Comparison of ENCODE assay signal across 1 mouse cellular context in the genomic region with DNA sequence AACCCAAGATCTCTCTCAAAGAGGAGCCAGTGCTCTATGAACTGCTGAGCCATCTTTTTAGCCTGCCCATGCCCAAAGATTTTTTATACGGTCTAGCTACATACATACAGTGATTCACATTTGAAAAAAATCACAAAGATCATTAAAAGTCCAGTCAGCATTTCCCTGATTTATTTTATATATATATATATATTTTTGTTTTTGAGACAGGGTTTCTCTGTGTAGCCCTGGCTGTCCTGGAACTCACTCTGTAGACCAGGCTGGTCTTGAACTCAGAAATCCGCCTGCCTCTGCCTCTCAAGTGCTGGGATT.
A peak's percentile ranks its signal among the peaks of the same experiment; 100 is the strongest.
TF ChIP-seq lines count a peak whose summit lies in the region.

No protein-coding gene starts in this region.

TF ChIP-seq in CH12.LX, 34 proteins besides CTCF, POLR2A, EP300 and RAD21:
- peak; percentile 78; the same call in 1 of the 2 replicates for TF ChIP-seq MAFK (IDR thresholded peaks at IDR 0.05; ENCODE audit: insufficient replicate concordance, low read length)
